Mouse (Mus musculus): ENCODE results near the gene Stk33.

The Stk33 gene

GRCm38 (mm10) chr7:109241313-109241712 lies 197.6 kb downstream of the Stk33 start:
- no peak for DNase-seq (ENCODE audit: low spot score in 2 of 2)

GRCm38 (mm10) chr7:109239346-109239745 lies 199.5 kb downstream of the Stk33 start:
- no peak for DNase-seq (ENCODE audit: low spot score in 2 of 2)

- no peak for DNase-seq (ENCODE audit: low spot score in 2 of 2)
Observed at GRCm38 (mm10) chr7:109238724-109239123, 200.2 kb downstream of the Stk33 start.

- DNase-seq (ENCODE audit: low spot score in 2 of 2) = no peak
Observed at GRCm38 (mm10) chr7:109234882-109235640, 203.8 kb downstream of the Stk33 start.

- DNase-seq (ENCODE audit: low spot score in 2 of 2) = no peak
Observed at GRCm38 (mm10) chr7:109234476-109234875, 204.4 kb downstream of the Stk33 start.

- DNase-seq (ENCODE audit: low spot score in 2 of 2) = no peak
Observed at GRCm38 (mm10) chr7:109231881-109232321, 207.0 kb downstream of the Stk33 start.

GRCm38 (mm10) chr7:109231307-109231706 lies 207.6 kb downstream of the Stk33 start:
- no peak for DNase-seq (ENCODE audit: low spot score in 2 of 2)

GRCm38 (mm10) chr7:109230806-109231205 lies 208.1 kb downstream of the Stk33 start:
- DNase-seq (ENCODE audit: low spot score in 2 of 2) = peak; percentile 38 to 47

Data from urinary bladder, adult 18-20 months (tissue).